Mouse (Mus musculus) hindbrain, embryonic 14.5 days (tissue): ENCODE results near the gene Ppp1cb. TPM values are rescaled to one million over a fixed set of nuclear protein-coding genes. Genes with fewer than 3 reads are reported as not detected.

ENCODE experiments used
- ATAC-seq: fragments of 200-750 bp; cut with Nextera tagmentation; 2 replicates; pipeline ENCODE4 v1.8.0; 2017; ENCODE audit warnings: moderate number of reproducible peaks, mild to moderate bottlenecking, moderate TSS enrichment, moderate library complexity; ENCODE audit not compliant: low FRiP score
- DNase-seq: peaks from one replicate; pipeline ENCODE4 v3.0.0-alpha.2; 2015; ENCODE audit warnings: low spot score
- H3K27ac ChIP-seq: fragments of 300-500 bp; sonication (generic); 2 replicates; pipeline ENCODE4 v1.5.1; 2014; ENCODE audit warnings: mild to moderate bottlenecking, moderate library complexity
- H3K27me3 ChIP-seq: fragments of 300-500 bp; sonication (generic); 2 replicates; pipeline ENCODE4 v1.6.1; 2014; ENCODE audit warnings: mild to moderate bottlenecking, low read length, mixed read lengths; ENCODE audit not compliant: control insufficient read depth, insufficient read depth
- H3K36me3 ChIP-seq: fragments of 300-500 bp; sonication (generic); replicated peaks from 2 replicates; pipeline ENCODE4 v1.6.1; 2014; ENCODE audit not compliant: control insufficient read depth, insufficient read depth
- H3K4me1 ChIP-seq: fragments of 300-500 bp; sonication (generic); replicated peaks from 2 replicates; pipeline ENCODE4 v1.6.1; 2014; ENCODE audit warnings: antibody characterized with exemption, low read length, mixed read lengths; ENCODE audit not compliant: control insufficient read depth, insufficient read depth
- H3K4me2 ChIP-seq: fragments of 300-500 bp; sonication (generic); replicated peaks from 2 replicates; pipeline ENCODE4 v1.6.1; 2014; ENCODE audit warnings: mild to moderate bottlenecking, moderate library complexity
- H3K4me3 ChIP-seq: fragments of 300-500 bp; sonication (generic); replicated peaks from 2 replicates; pipeline ENCODE4 v1.5.1; 2014; ENCODE audit warnings: mild to moderate bottlenecking, low read length
- H3K9ac ChIP-seq: fragments of 300-500 bp; sonication (generic); 2 replicates; pipeline ENCODE4 v1.6.1; 2014
- H3K9me3 ChIP-seq: fragments of 300-500 bp; sonication (generic); 2 replicates; pipeline ENCODE4 v1.6.1; 2016; ENCODE audit warnings: low read length; ENCODE audit not compliant: control insufficient read depth
- WGBS: fragments of 180-500 bp; shearing (Covaris S2); extraction: QIAGEN DNeasy Blood & Tissue Kit; methylation state at CpG from one replicate; pipeline ENCODE4 v1.1.7; 2014; 5-methylcytosine and 5-hydroxymethylcytosine counted together
- polyA plus RNA-seq: library from polyadenylated mRNA; unstranded; fragments of >200 nt; fragmentation: Nextera tagmentation; extraction: Ambion mirVana; gene quantifications from 2 replicates; pipeline ENCODE4 v1.2.1, GENCODE M21; 2014

Ppp1cb gene
- polyA plus RNA-seq, 1 experiment from 2014 or later: 231 TPM

- Histone ChIP-seq H3K9me3 (no peaks in the 10 kb centered on the region), H3K4me2 (peak overlapping the region; percentile 81), H3K27ac (no peak overlapping the region), H3K4me1 (peaks cover 17% of the 10 kb centered on the region), H3K27me3 (no peaks in the 10 kb centered on the region), H3K9ac (no peak overlapping the region; the same call in 1 of the 2 replicates), H3K4me3 (peak overlapping the region; percentile 73), H3K36me3 (no peaks in the 10 kb centered on the region)
- DNase-seq (no peak), ATAC-seq (no peak)
- WGBS: 47% methylated on average over 2 of the region's 2 CpGs
These were observed 2.3 kb downstream of the Ppp1cb start for GRCm38 (mm10) chr5:32460973-32461372.

- no peak overlapping the region for H3K9ac ChIP-seq
- no peaks in the 10 kb centered on the region for H3K36me3 ChIP-seq
- ATAC-seq (no peak), DNase-seq (no peak)
- H3K4me2 ChIP-seq: no peak overlapping the region
- no peak overlapping the region for H3K27ac ChIP-seq
- H3K27me3 ChIP-seq: no peaks in the 10 kb centered on the region
- H3K9me3 ChIP-seq: no peaks in the 10 kb centered on the region
- H3K4me3 ChIP-seq: no peak overlapping the region
- no peaks in the 10 kb centered on the region for H3K4me1 ChIP-seq
- 84% methylated on average over 4 of the region's 4 CpGs for WGBS
These were observed 13.8 kb downstream of the Ppp1cb start for GRCm38 (mm10) chr5:32472332-32473028.

DNA sequence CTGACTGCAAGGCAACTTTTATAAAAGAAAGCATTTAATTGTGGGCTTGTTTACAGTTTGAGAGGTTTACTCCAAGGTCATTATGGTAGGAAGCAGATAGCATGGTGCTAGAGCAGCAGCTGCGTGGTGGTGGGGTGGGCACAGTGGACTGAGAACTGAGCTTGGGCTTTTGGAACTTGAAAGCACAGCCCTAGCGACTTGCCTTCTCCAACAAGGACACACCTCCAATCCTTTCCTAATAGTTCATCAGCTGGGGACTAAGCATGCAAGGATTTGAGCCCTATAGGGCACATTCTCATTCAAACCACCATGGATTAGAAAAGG is 14.3 kb downstream of the Ppp1cb start:
- no peaks in the 10 kb centered on the region for H3K27me3 ChIP-seq
- no peak overlapping the region for H3K4me3 ChIP-seq
- H3K4me2 ChIP-seq: no peak overlapping the region
- no peaks in the 10 kb centered on the region for H3K9me3 ChIP-seq
- H3K9ac ChIP-seq: no peak overlapping the region
- DNase-seq (no peak), ATAC-seq (no peak)
- H3K36me3 ChIP-seq: no peaks in the 10 kb centered on the region
- no peaks in the 10 kb centered on the region for H3K4me1 ChIP-seq
- 92% methylated on average over 2 of the region's 2 CpGs for whole genome bisulfite sequencing
- H3K27ac ChIP-seq: no peak overlapping the region

DNA sequence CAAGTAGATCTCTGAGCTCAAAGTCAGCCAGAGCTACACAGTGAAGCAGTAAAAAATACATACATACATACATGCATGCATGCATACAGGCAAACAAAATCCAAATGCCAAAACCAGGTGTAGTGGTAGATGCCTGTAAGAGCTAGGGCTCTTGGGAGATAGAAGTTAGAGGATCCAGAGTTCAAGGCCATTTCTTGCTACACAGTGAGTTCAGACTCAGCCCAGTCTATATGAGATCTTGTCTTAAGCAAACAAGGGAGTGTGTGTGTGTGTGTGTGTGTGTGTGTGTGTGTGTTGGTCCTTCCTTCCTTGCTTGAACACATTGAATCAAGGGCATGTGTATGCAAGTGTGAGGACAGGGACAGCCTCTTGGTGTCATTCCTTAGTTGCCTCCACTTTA is 17.9 kb downstream of the Ppp1cb start:
- Histone ChIP-seq H3K27ac (no peak overlapping the region), H3K9ac (no peak overlapping the region), H3K4me3 (no peak overlapping the region), H3K4me1 (no peaks in the 10 kb centered on the region), H3K4me2 (no peak overlapping the region), H3K36me3 (peaks cover 31% of the 10 kb centered on the region), H3K9me3 (no peaks in the 10 kb centered on the region), H3K27me3 (no peaks in the 10 kb centered on the region)
- DNase-seq (no peak), ATAC-seq (no peak)

DNA sequence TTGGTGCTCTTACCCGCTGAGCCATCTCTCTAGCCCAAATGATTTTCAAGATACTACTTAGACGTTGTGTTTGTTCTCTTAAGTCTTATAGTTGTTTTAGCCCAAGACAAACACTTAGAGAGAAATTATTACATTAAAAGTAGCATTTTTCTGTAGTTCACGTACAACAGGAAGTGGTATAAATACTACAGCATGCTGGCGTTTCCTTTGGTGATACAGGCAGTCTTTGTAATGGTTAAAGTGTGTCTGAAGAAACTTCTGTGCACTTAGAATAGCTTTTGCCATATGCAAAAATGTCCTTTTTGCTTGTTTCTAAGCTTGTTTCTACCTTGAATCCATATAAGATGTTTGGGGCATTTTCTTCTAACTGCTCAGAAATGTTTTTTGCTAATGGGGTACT is 20.3 kb downstream of the Ppp1cb start:
- Histone ChIP-seq H3K4me1 (no peaks in the 10 kb centered on the region), H3K9me3 (no peaks in the 10 kb centered on the region), H3K27ac (no peak overlapping the region), H3K4me2 (no peak overlapping the region), H3K9ac (no peak overlapping the region), H3K36me3 (peaks cover 46% of the 10 kb centered on the region), H3K4me3 (no peak overlapping the region), H3K27me3 (no peaks in the 10 kb centered on the region)
- DNase-seq (no peak), ATAC-seq (no peak)
- WGBS: 90% methylated on average over 4 of the region's 4 CpGs

- Histone ChIP-seq H3K9ac (no peak overlapping the region), H3K36me3 (peaks cover 87% of the 10 kb centered on the region), H3K9me3 (no peaks in the 10 kb centered on the region), H3K27me3 (no peaks in the 10 kb centered on the region), H3K4me3 (no peak overlapping the region), H3K27ac (no peak overlapping the region), H3K4me2 (no peak overlapping the region), H3K4me1 (no peaks in the 10 kb centered on the region)
- WGBS: 91% methylated on average over 3 of the region's 3 CpGs
- no peak for ATAC-seq
- no peak for DNase-seq
These were observed 26.8 kb downstream of the Ppp1cb start for GRCm38 (mm10) chr5:32485430-32485829.

DNA sequence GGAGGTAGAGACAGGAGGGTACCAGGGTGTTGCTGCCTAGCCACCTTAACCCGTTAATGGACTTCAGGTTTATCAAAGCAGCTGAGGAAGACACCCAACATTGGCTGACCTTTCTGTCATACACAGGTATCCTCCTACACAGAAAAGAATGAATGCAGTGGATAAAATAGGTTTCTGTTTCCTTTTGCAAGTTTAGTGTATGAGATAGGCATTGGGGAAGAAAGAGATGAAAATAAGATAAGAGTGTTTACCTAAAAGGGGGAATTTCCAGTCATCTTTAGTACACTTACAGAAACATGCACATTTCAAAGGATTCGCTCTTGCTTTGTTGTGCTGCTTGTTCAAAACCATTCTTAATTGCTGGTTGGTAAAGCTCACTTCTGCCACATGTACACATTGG is 29.4 kb downstream of the Ppp1cb start:
- H3K9me3 ChIP-seq: no peaks in the 10 kb centered on the region
- H3K36me3 ChIP-seq: peaks cover 91% of the 10 kb centered on the region
- WGBS: 94% methylated on average over 2 of the region's 2 CpGs
- no peak overlapping the region for H3K4me3 ChIP-seq
- H3K27ac ChIP-seq: no peak overlapping the region
- no peak overlapping the region for H3K9ac ChIP-seq
- no peaks in the 10 kb centered on the region for H3K27me3 ChIP-seq
- ATAC-seq (no peak), DNase-seq (no peak)
- no peaks in the 10 kb centered on the region for H3K4me1 ChIP-seq
- no peak overlapping the region for H3K4me2 ChIP-seq

- Histone ChIP-seq H3K27me3 (no peaks in the 10 kb centered on the region), H3K9me3 (no peaks in the 10 kb centered on the region), H3K9ac (no peak overlapping the region), H3K4me2 (no peak overlapping the region), H3K4me3 (no peak overlapping the region), H3K36me3 (peaks cover 50% of the 10 kb centered on the region), H3K27ac (no peak overlapping the region), H3K4me1 (no peaks in the 10 kb centered on the region)
- ATAC-seq (no peak), DNase-seq (no peak)
- 61% methylated on average over 3 of the region's 3 CpGs for WGBS
These were observed 35.5 kb downstream of the Ppp1cb start for GRCm38 (mm10) chr5:32494084-32494700.

DNA sequence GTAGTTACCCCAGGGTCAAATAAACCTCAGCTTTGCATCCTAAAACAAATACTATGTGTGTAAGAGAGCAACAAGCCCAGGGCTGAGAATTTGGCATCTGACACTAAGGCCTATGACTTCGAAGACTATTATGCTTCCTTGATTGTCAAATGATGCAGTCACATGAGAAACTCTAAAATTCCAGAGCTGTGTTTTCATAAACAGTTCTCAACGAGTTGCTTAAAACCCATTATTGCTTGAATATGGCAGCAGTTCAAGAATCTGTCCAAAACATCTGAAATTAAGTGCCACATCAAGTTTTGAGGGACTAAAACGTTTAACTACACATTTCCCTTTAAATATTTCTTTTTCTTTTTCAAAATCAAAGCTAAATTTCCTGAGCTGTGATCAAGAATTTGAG is 50.1 kb downstream of the Ppp1cb start:
- no peaks in the 10 kb centered on the region for H3K27me3 ChIP-seq
- H3K9ac ChIP-seq: no peak overlapping the region
- H3K4me2 ChIP-seq: no peak overlapping the region
- no peaks in the 10 kb centered on the region for H3K9me3 ChIP-seq
- no peak for ATAC-seq
- H3K27ac ChIP-seq: no peak overlapping the region
- H3K4me1 ChIP-seq: no peaks in the 10 kb centered on the region
- 79% methylated on average over 3 of the region's 3 CpGs for WGBS
- H3K36me3 ChIP-seq: peaks cover 8% of the 10 kb centered on the region; the same call in 1 of the 2 replicates
- H3K4me3 ChIP-seq: no peak overlapping the region
- DNase-seq: no peak

- no peak overlapping the region for H3K4me2 ChIP-seq
- H3K27ac ChIP-seq: no peak overlapping the region
- no peak for ATAC-seq
- no peaks in the 10 kb centered on the region for H3K4me1 ChIP-seq
- no peaks in the 10 kb centered on the region for H3K36me3 ChIP-seq
- no peak for DNase-seq
- H3K27me3 ChIP-seq: no peaks in the 10 kb centered on the region
- 44% methylated on average over 1 of the region's 1 CpGs for WGBS
- no peaks in the 10 kb centered on the region for H3K9me3 ChIP-seq
- no peak overlapping the region for H3K4me3 ChIP-seq
- no peak overlapping the region for H3K9ac ChIP-seq
These were observed 61.7 kb downstream of the Ppp1cb start for GRCm38 (mm10) chr5:32520381-32520780.
